Mouse (Mus musculus) erythroblast, embryonic 14.5 days (primary cell): ENCODE results near the gene BC005561. TPM values are rescaled to one million over a fixed set of nuclear protein-coding genes. Genes with fewer than 3 reads are reported as not detected.
"Not testable (repeated sequence)": the region's sequence is repeated elsewhere in the genome, so short reads cannot be mapped to it uniquely, and the experiment has no call there.

Experiments
- H3K27me3 ChIP-seq: 2 replicates; pipeline ENCODE4 v1.6.1; 2012; ENCODE audit warnings: inconsistent platforms; ENCODE audit not compliant: control insufficient read depth
- H3K36me3 ChIP-seq: 2 replicates; pipeline ENCODE4 v1.6.1; 2012; ENCODE audit warnings: mild to moderate bottlenecking, inconsistent platforms; ENCODE audit not compliant: control insufficient read depth
- H3K4me1 ChIP-seq: 2 replicates; pipeline ENCODE4 v1.6.1; 2012; ENCODE audit warnings: inconsistent platforms; ENCODE audit not compliant: control insufficient read depth
- H3K4me3 ChIP-seq: replicated peaks from 2 replicates; pipeline ENCODE3; 2012; ENCODE audit warnings: moderate library complexity, mild to moderate bottlenecking, inconsistent platforms
- H3K9me3 ChIP-seq: 2 replicates; pipeline ENCODE4 v1.6.1; 2012; ENCODE audit warnings: low read length, inconsistent platforms, mixed read lengths; ENCODE audit not compliant: control insufficient read depth
- GATA1 ChIP-seq: IDR thresholded peaks from 2 replicates; pipeline ENCODE4 v1.6.1; 2012; ENCODE audit warnings: low read length, inconsistent platforms, mixed read lengths
- TAL1 ChIP-seq: IDR thresholded peaks from 3 replicates; pipeline ENCODE4 v1.6.1; 2012; ENCODE audit warnings: low read length, inconsistent platforms, mixed read lengths
- polyA plus RNA-seq: library from polyadenylated mRNA; stranded (reverse); fragments of >175 nt; gene quantifications from 2 replicates; pipeline ENCODE4 v1.2.3, GENCODE M21; 2012

Gene BC005561
- polyA plus RNA-seq, 1 experiment: 0.07 TPM

DNA sequence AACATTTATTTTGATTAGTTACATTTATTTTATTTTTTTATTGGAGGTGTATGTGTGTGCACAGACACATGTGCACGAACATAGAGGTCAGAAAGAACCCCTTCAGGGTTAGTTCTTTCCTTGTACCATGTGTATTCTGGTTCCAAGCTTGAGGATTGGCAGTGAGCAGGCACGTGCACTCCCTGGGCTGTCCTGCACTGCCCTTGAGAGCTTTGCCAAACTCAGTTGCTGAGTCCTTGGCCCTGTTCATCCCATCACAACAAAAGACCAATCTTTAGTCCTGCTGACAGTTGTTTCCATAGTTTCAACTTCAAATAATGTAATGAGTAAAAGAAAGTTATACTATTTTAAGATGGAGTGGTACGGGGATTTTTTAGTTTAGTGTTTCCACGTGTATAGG lies 31.2 kb downstream of the BC005561 start:
- no peaks in the 10 kb centered on the region for H3K27me3 ChIP-seq
- TF ChIP-seq TAL1 (no peak), GATA1 (no peak)
- H3K4me3 ChIP-seq: no peak overlapping the region
- peaks cover 24% of the 10 kb centered on the region for H3K36me3 ChIP-seq
- H3K9me3 ChIP-seq: no peaks in the 10 kb centered on the region
- no peaks in the 10 kb centered on the region for H3K4me1 ChIP-seq

- not testable (repeated sequence) for H3K4me3 ChIP-seq, H3K27me3 ChIP-seq, H3K36me3 ChIP-seq, H3K9me3 ChIP-seq, H3K4me1 ChIP-seq
Observed at GRCm38 (mm10) chr5:104568079-104568478, 59.9 kb downstream of the BC005561 start.

- Histone ChIP-seq H3K9me3 (no peaks in the 10 kb centered on the region), H3K4me3 (peak overlapping the region; percentile 65), H3K4me1 (no peaks in the 10 kb centered on the region; the same call in 1 of the 2 replicates), H3K27me3 (no peaks in the 10 kb centered on the region), H3K36me3 (no peaks in the 10 kb centered on the region)
- TF ChIP-seq GATA1 (no peak), TAL1 (no peak)
Observed at GRCm38 (mm10) chr5:104570766-104571165, 62.6 kb downstream of the BC005561 start.

DNA sequence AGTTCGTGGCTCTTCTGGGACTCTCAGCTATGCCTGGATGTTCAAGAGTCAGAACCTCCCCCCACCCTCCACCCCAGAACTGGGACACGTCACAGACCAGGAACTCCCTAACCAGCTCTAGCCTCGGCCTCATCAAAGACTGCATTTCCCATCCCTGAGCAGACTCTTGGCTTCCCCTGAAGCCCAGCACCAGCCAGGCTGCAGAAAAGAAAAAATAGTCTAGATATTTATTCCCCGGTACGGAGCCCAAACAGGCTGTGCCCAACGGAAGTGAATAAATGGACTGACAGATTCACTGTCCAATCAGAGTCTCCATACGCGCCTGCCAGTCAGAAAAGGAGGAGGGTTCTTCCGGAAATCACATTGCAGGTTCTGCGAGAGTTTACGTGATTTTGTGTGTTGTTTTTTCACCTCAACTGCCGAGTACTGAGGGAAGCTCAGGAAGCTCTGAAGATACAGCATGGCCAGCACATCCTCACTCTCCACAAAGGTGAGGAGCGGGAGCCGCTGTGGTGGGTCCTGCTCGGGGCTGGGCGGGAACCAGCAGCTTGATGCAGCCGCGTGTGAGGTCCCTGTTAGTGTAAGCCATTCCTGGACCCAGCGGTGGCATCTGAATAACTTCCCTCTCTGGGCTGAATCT lies 63.2 kb downstream of the BC005561 start:
- not testable (repeated sequence) for H3K4me1 ChIP-seq, H3K27me3 ChIP-seq, H3K9me3 ChIP-seq, H3K36me3 ChIP-seq
- H3K4me3 ChIP-seq: peak overlapping the region; percentile 65

Other genes with a start within 250 kb of the BC005561 start
- gene Ibsp, start 209.2 kb upstream of the BC005561 start, polyA plus RNA-seq: not detected in 2 replicates
- gene Mepe, start 183.0 kb upstream of the BC005561 start, polyA plus RNA-seq: not detected in 2 replicates
- gene Spp1, start 73.2 kb upstream of the BC005561 start, polyA plus RNA-seq: not detected in 2 replicates
- 0.02 TPM in 1 of 2 replicates, not detected in the other for gene Pkd2, start 48.9 kb upstream of the BC005561 start, polyA plus RNA-seq